Mouse (Mus musculus): ENCODE results near the gene Msrb2. TPM values are rescaled to one million over a fixed set of nuclear protein-coding genes. Genes with fewer than 3 reads are reported as not detected.

The Msrb2 gene
- total RNA-seq, 2 experiments from 2014 or later, result 6.1 to 7.5 TPM

Other genes starting within 250 kb of the Msrb2 start
- gene Armc3, start 172.1 kb upstream of the Msrb2 start, total RNA-seq (2021), result not detected
- not detected for gene Ptf1a, start 74.2 kb downstream of the Msrb2 start, total RNA-seq (2021)
- gene 4921504E06Rik, start 182.5 kb downstream of the Msrb2 start, total RNA-seq (2021), result not detected